In the genomic region with DNA sequence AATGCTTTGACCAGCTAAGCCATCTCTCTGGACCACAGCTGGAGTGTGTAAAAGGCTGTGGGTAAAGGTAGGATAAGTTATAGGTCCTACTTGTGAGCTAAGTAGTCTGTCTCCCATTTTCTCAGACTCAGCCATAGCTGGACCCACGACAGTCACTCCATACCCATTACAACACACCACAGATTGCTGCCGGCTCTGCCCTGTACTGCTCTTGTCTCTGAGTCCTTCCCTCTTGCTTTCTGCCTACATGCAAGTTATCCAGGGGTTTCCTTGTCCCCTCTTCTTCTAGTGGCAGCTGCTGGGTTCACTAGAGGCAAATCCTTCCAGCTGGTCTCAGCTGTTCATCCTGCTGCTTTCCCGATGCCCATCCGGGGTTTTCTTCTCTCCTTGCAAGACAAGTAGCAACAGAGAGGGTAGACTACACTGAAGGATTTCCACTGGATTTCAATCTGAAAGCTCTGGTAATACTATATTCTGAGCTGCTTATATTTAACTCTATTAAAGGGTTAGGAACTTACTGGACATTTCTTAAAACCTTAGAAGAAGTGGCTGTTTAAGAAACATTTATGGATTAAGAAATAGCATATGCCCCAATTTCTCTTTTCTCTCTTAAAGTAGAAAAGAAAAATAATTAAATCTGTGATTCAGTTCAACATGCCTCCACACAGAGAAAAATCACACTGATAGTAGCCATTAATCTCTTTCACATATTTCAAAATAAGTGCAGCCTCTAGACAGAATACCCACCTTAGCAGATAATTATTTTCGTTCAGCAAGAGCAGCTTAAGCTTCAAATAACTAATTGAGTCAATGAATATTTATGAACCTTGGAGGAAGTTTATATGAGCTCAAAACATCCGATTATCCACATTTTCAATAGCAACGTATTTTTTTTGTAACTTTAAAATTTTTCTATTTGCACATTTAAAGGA, we compare ENCODE assay signal across 12 mouse cellular contexts.
DNase-seq lines count a peak whose midpoint lies in the region; ATAC-seq and TF ChIP-seq lines count a peak whose summit lies in the region.
"Had no signal": no experiment of that assay in that cellular context is flagged by ENCODE, and none has a peak within 500 bp of the region (broad histone marks: within the 10 kb centered on the region; RNA-seq: fewer than 3 reads in every experiment).

No protein-coding gene starts in this region.

- 72% methylated on average over 7 of the region's 7 CpGs for whole genome bisulfite sequencing in neural tube, embryonic 11.5 days
- 37% methylated on average over 7 of the region's 7 CpGs for WGBS in neural tube, embryonic 15.5 days
- WGBS in neural tube, embryonic 13.5 days: 37% methylated on average over 7 of the region's 7 CpGs
- 73% methylated on average over 7 of the region's 7 CpGs for WGBS in intestine, postnatal 0 days

- H3K27ac ChIP-seq in neural tube, embryonic 11.5 days (ENCODE audit: low read depth, low read length): peak overlapping the region; percentile 42; the same call in 1 of the 2 replicates
- no peak overlapping the region for H3K27ac ChIP-seq in neural tube, embryonic 15.5 days (replicated peaks)
- H3K27ac ChIP-seq in neural tube, embryonic 13.5 days (replicated peaks): peak overlapping the region; percentile 72
- no peak overlapping the region for H3K27ac ChIP-seq in intestine, postnatal 0 days (ENCODE audit: low read depth, low read length)
- H3K27ac ChIP-seq: liver, embryonic 12.5 days had no signal

- H3K27me3 ChIP-seq in neural tube, embryonic 11.5 days (ENCODE audit: control insufficient read depth, insufficient read depth, low read length): no peaks in the 10 kb centered on the region
- no peaks in the 10 kb centered on the region for H3K27me3 ChIP-seq in neural tube, embryonic 15.5 days (replicated peaks)
- no peaks in the 10 kb centered on the region for H3K27me3 ChIP-seq in neural tube, embryonic 13.5 days
- H3K27me3 ChIP-seq in intestine, postnatal 0 days (replicated peaks; ENCODE audit: control insufficient read depth, insufficient read depth, low read length): no peaks in the 10 kb centered on the region
- H3K27me3 ChIP-seq: liver, embryonic 12.5 days; megakaryocyte, embryonic 14.5 days had no signal

- no peak overlapping the region for H3K4me3 ChIP-seq in neural tube, embryonic 11.5 days (ENCODE audit: low read depth, low read length)
- no peak overlapping the region for H3K4me3 ChIP-seq in neural tube, embryonic 15.5 days (replicated peaks)
- H3K4me3 ChIP-seq in neural tube, embryonic 13.5 days: no peak overlapping the region
- H3K4me3 ChIP-seq in intestine, postnatal 0 days (ENCODE audit: low read depth, low read length): no peak overlapping the region
- H3K4me3 ChIP-seq: liver, embryonic 12.5 days; megakaryocyte, embryonic 14.5 days had no signal

- TF ChIP-seq CTCF in intestine, postnatal 0 days (IDR thresholded peaks at IDR 0.05; ENCODE audit: low read depth): no peak

- no peak for ATAC-seq in neural tube, embryonic 11.5 days (ENCODE audit: insufficient read depth, low FRiP score, low TSS enrichment)
- no peak for ATAC-seq in neural tube, embryonic 15.5 days (ENCODE audit: low FRiP score)
- ATAC-seq in neural tube, embryonic 13.5 days (ENCODE audit: low read depth): peak; percentile 47; the same call in 1 of the 2 replicates
- ATAC-seq in intestine, postnatal 0 days: no peak
- ATAC-seq: liver, embryonic 12.5 days had no signal

- intact Hi-C loops in heart, postnatal 10 days (cut with DNase I): no loop called here
- intact Hi-C loops in heart, postnatal 36 days (cut with DNase I): no loop called here

- no peak overlapping the region for H3K9ac ChIP-seq in neural tube, embryonic 11.5 days (ENCODE audit: low read length)
- H3K9ac ChIP-seq in neural tube, embryonic 15.5 days (replicated peaks): no peak overlapping the region
- H3K9ac ChIP-seq in neural tube, embryonic 13.5 days: no peak overlapping the region
- no peak overlapping the region for H3K9ac ChIP-seq in intestine, postnatal 0 days (ENCODE audit: low read depth, low read length)
- H3K9ac ChIP-seq: liver, embryonic 12.5 days had no signal

- peak; percentile 13 to 35 for DNase-seq in heart, postnatal 10 days
- DNase-seq in heart, postnatal 36 days: no peak
- DNase-seq in neural tube, embryonic 11.5 days (ENCODE audit: low spot score): no peak
- peak; percentile 11 to 19 for DNase-seq in kidney, postnatal 36 days
- DNase-seq in thymus, postnatal 25 days: no peak
- DNase-seq: adrenal gland, postnatal 25 days; heart, postnatal 4 days had no signal

- no peaks in the 10 kb centered on the region for H3K36me3 ChIP-seq in neural tube, embryonic 11.5 days (ENCODE audit: control insufficient read depth, insufficient read depth, low read length)
- no peaks in the 10 kb centered on the region for H3K36me3 ChIP-seq in neural tube, embryonic 15.5 days
- H3K36me3 ChIP-seq in neural tube, embryonic 13.5 days: no peaks in the 10 kb centered on the region
- no peaks in the 10 kb centered on the region for H3K36me3 ChIP-seq in intestine, postnatal 0 days (ENCODE audit: control insufficient read depth, insufficient read depth)
- H3K36me3 ChIP-seq: liver, embryonic 12.5 days had no signal

- no peaks in the 10 kb centered on the region for H3K4me1 ChIP-seq in neural tube, embryonic 11.5 days (ENCODE audit: control insufficient read depth, insufficient read depth, low read length)
- peaks cover 17% of the 10 kb centered on the region; the same call in 1 of the 2 replicates for H3K4me1 ChIP-seq in neural tube, embryonic 15.5 days
- peaks cover 47% of the 10 kb centered on the region for H3K4me1 ChIP-seq in neural tube, embryonic 13.5 days (replicated peaks)
- no peaks in the 10 kb centered on the region for H3K4me1 ChIP-seq in intestine, postnatal 0 days (replicated peaks; ENCODE audit: control insufficient read depth, insufficient read depth, low read length)
- H3K4me1 ChIP-seq: liver, embryonic 12.5 days; megakaryocyte, embryonic 14.5 days had no signal

- no peaks in the 10 kb centered on the region for H3K9me3 ChIP-seq in neural tube, embryonic 11.5 days (ENCODE audit: control insufficient read depth, low read length)
- no peaks in the 10 kb centered on the region for H3K9me3 ChIP-seq in neural tube, embryonic 15.5 days (replicated peaks)
- no peaks in the 10 kb centered on the region for H3K9me3 ChIP-seq in neural tube, embryonic 13.5 days
- H3K9me3 ChIP-seq in intestine, postnatal 0 days (ENCODE audit: control insufficient read depth): no peaks in the 10 kb centered on the region
- H3K9me3 ChIP-seq: liver, embryonic 12.5 days; megakaryocyte, embryonic 14.5 days had no signal

- no peak overlapping the region for H3K4me2 ChIP-seq in neural tube, embryonic 11.5 days (ENCODE audit: low read depth)
- H3K4me2 ChIP-seq in neural tube, embryonic 15.5 days: no peak overlapping the region
- no peak overlapping the region for H3K4me2 ChIP-seq in neural tube, embryonic 13.5 days
- no peak overlapping the region for H3K4me2 ChIP-seq in intestine, postnatal 0 days (replicated peaks; ENCODE audit: low read depth)
- H3K4me2 ChIP-seq: liver, embryonic 12.5 days had no signal

Comparison
In these comparisons a context has a peak if more than half of its experiments do, and no peak if none do; other contexts are left out.
1. DNase-seq: peak in heart, postnatal 10 days (2 of 2) and kidney, postnatal 36 days (2 of 2); none in heart, postnatal 36 days (0 of 2), neural tube, embryonic 11.5 days (single experiment) and thymus, postnatal 25 days (single experiment).
2. H3K27ac ChIP-seq: peak in neural tube, embryonic 11.5 days (single experiment) and neural tube, embryonic 13.5 days (single experiment); none in neural tube, embryonic 15.5 days (single experiment) and intestine, postnatal 0 days (single experiment).